Mouse (Mus musculus): ENCODE results near the gene Glod4. TPM values are rescaled to one million over a fixed set of nuclear protein-coding genes. Genes with fewer than 3 reads are reported as not detected.

Gene Glod4
- polyA plus RNA-seq, 1 experiment from 2014 or later: 92.9 TPM

DNA sequence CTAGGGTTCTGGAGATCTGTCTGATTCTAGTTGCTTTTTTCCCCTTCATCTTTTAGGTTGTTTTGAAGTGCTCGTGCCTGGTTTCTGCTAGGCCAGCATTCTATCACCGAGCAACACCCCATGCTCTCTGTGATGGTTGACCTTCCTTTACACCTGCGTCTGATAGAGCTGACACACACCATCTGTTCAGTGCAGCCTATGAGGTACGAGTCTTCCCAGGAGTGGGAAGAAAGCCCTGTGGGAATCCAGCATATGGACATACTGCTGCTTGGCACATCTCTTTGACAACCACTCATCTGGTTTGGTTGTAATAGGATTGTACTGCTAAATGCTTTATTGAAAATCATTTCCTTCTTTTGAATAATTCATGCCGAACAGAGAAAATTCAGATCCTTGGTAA is 73.3 kb downstream of the Glod4 start:
- Histone ChIP-seq H3K4me2 (replicated peaks; ENCODE audit: low read depth) (no peak overlapping the region), H3K4me1 (replicated peaks; ENCODE audit: control insufficient read depth, insufficient read depth) (no peaks in the 10 kb centered on the region), H3K36me3 (ENCODE audit: control insufficient read depth, insufficient read depth, low read length) (peaks cover 4% of the 10 kb centered on the region; the same call in 1 of the 2 replicates), H3K27ac (replicated peaks) (no peak overlapping the region), H3K4me3 (ENCODE audit: low read depth, low read length) (no peak overlapping the region), H3K9ac (ENCODE audit: low read length) (no peak overlapping the region), H3K9me3 (ENCODE audit: control insufficient read depth, low read length) (no peaks in the 10 kb centered on the region), H3K27me3 (ENCODE audit: control insufficient read depth, insufficient read depth, low read length) (no peaks in the 10 kb centered on the region)
- no peak for ATAC-seq (ENCODE audit: low FRiP score, low TSS enrichment)
- no peak for DNase-seq (ENCODE audit: low spot score)
- TF ChIP-seq EP300 (optimal IDR thresholded peaks at IDR 0.05) (no peak), CTCF (IDR thresholded peaks at IDR 0.05; ENCODE audit: low read depth) (no peak)
- 55% methylated on average over 5 of the region's 5 CpGs for WGBS

GRCm38 (mm10) chr11:76168976-76169375 is 74.5 kb downstream of the Glod4 start:
- DNase-seq (ENCODE audit: low spot score) (no peak), ATAC-seq (ENCODE audit: low FRiP score, low TSS enrichment) (no peak)
- 58% methylated on average over 3 of the region's 3 CpGs for WGBS
- Histone ChIP-seq H3K36me3 (ENCODE audit: control insufficient read depth, insufficient read depth, low read length) (peaks cover 4% of the 10 kb centered on the region; the same call in 1 of the 2 replicates), H3K4me3 (ENCODE audit: low read depth, low read length) (no peak overlapping the region), H3K9ac (ENCODE audit: low read length) (no peak overlapping the region), H3K27ac (replicated peaks) (no peak overlapping the region), H3K27me3 (ENCODE audit: control insufficient read depth, insufficient read depth, low read length) (no peaks in the 10 kb centered on the region), H3K9me3 (ENCODE audit: control insufficient read depth, low read length) (no peaks in the 10 kb centered on the region), H3K4me1 (replicated peaks; ENCODE audit: control insufficient read depth, insufficient read depth) (no peaks in the 10 kb centered on the region), H3K4me2 (replicated peaks; ENCODE audit: low read depth) (no peak overlapping the region)
- TF ChIP-seq EP300 (optimal IDR thresholded peaks at IDR 0.05): no peak
- no peak for TF ChIP-seq CTCF (IDR thresholded peaks at IDR 0.05; ENCODE audit: low read depth)

GRCm38 (mm10) chr11:76167079-76167765 is 76.3 kb downstream of the Glod4 start:
- 11% methylated on average over 5 of the region's 5 CpGs for WGBS
- TF ChIP-seq CTCF (IDR thresholded peaks at IDR 0.05; ENCODE audit: low read depth) (peak; percentile 88), EP300 (optimal IDR thresholded peaks at IDR 0.05) (no peak)
- ATAC-seq (ENCODE audit: low FRiP score, low TSS enrichment): peak; percentile 64
- peak; percentile 76 for DNase-seq (ENCODE audit: low spot score)
- Histone ChIP-seq H3K4me2 (replicated peaks; ENCODE audit: low read depth) (no peak overlapping the region), H3K4me1 (replicated peaks; ENCODE audit: control insufficient read depth, insufficient read depth) (no peaks in the 10 kb centered on the region), H3K9ac (ENCODE audit: low read length) (no peak overlapping the region), H3K36me3 (ENCODE audit: control insufficient read depth, insufficient read depth, low read length) (peaks cover 5% of the 10 kb centered on the region), H3K27ac (replicated peaks) (no peak overlapping the region), H3K4me3 (ENCODE audit: low read depth, low read length) (no peak overlapping the region), H3K27me3 (ENCODE audit: control insufficient read depth, insufficient read depth, low read length) (no peaks in the 10 kb centered on the region), H3K9me3 (ENCODE audit: control insufficient read depth, low read length) (no peaks in the 10 kb centered on the region)

GRCm38 (mm10) chr11:76166657-76167056 is 76.9 kb downstream of the Glod4 start:
- TF ChIP-seq EP300 (optimal IDR thresholded peaks at IDR 0.05): no peak
- no peak for TF ChIP-seq CTCF (IDR thresholded peaks at IDR 0.05; ENCODE audit: low read depth)
- ATAC-seq (ENCODE audit: low FRiP score, low TSS enrichment) (peak; percentile 22; the same call in 1 of the 2 replicates), DNase-seq (ENCODE audit: low spot score) (no peak)
- WGBS: 69% methylated on average over 4 of the region's 4 CpGs
- no peak overlapping the region for H3K27ac ChIP-seq (replicated peaks)
- no peak overlapping the region for H3K4me3 ChIP-seq (ENCODE audit: low read depth, low read length)
- H3K9me3 ChIP-seq (ENCODE audit: control insufficient read depth, low read length): no peaks in the 10 kb centered on the region
- H3K4me2 ChIP-seq (replicated peaks; ENCODE audit: low read depth): no peak overlapping the region
- H3K36me3 ChIP-seq (ENCODE audit: control insufficient read depth, insufficient read depth, low read length): peaks cover 5% of the 10 kb centered on the region
- no peaks in the 10 kb centered on the region for H3K4me1 ChIP-seq (replicated peaks; ENCODE audit: control insufficient read depth, insufficient read depth)
- no peak overlapping the region for H3K9ac ChIP-seq (ENCODE audit: low read length)
- H3K27me3 ChIP-seq (ENCODE audit: control insufficient read depth, insufficient read depth, low read length): no peaks in the 10 kb centered on the region

DNA sequence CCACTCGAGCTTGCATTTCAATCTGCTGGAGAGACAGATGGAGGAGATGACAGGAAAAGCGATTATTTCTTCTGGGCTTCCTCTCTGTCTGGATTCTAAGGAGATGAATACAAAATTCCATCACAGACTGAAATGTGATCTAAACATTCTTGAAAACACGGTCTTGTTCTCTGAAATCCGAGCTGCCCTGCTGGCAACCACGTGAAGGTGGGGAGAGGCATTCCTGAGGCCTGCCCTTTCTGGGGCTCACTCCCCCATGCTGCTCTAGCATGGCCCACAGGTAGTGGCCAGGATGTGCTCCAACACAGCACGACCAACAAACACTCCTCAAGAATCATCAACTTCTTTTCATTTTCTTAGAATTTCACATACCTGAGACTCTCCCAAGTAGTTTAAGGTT is 83.3 kb downstream of the Glod4 start:
- TF ChIP-seq EP300 (optimal IDR thresholded peaks at IDR 0.05) (no peak), CTCF (IDR thresholded peaks at IDR 0.05; ENCODE audit: low read depth) (no peak)
- WGBS: 37% methylated on average over 6 of the region's 6 CpGs
- Histone ChIP-seq H3K9ac (ENCODE audit: low read length) (no peak overlapping the region), H3K9me3 (ENCODE audit: control insufficient read depth, low read length) (no peaks in the 10 kb centered on the region), H3K27me3 (ENCODE audit: control insufficient read depth, insufficient read depth, low read length) (no peaks in the 10 kb centered on the region), H3K36me3 (ENCODE audit: control insufficient read depth, insufficient read depth, low read length) (peaks cover 9% of the 10 kb centered on the region), H3K4me3 (ENCODE audit: low read depth, low read length) (no peak overlapping the region), H3K4me2 (replicated peaks; ENCODE audit: low read depth) (no peak overlapping the region), H3K27ac (replicated peaks) (no peak overlapping the region), H3K4me1 (replicated peaks; ENCODE audit: control insufficient read depth, insufficient read depth) (no peaks in the 10 kb centered on the region)
- ATAC-seq (ENCODE audit: low FRiP score, low TSS enrichment) (no peak), DNase-seq (ENCODE audit: low spot score) (no peak)

GRCm38 (mm10) chr11:76158375-76158774 is 85.2 kb downstream of the Glod4 start:
- Histone ChIP-seq H3K9ac (ENCODE audit: low read length) (no peak overlapping the region), H3K9me3 (ENCODE audit: control insufficient read depth, low read length) (no peaks in the 10 kb centered on the region), H3K27me3 (ENCODE audit: control insufficient read depth, insufficient read depth, low read length) (no peaks in the 10 kb centered on the region), H3K27ac (replicated peaks) (0 out of 2 replicates have a peak overlapping the region, but pooled peaks have one; percentile 13), H3K36me3 (ENCODE audit: control insufficient read depth, insufficient read depth, low read length) (peaks cover 10% of the 10 kb centered on the region), H3K4me2 (replicated peaks; ENCODE audit: low read depth) (no peak overlapping the region), H3K4me3 (ENCODE audit: low read depth, low read length) (no peak overlapping the region), H3K4me1 (replicated peaks; ENCODE audit: control insufficient read depth, insufficient read depth) (no peaks in the 10 kb centered on the region)
- ATAC-seq (ENCODE audit: low FRiP score, low TSS enrichment) (no peak), DNase-seq (ENCODE audit: low spot score) (no peak)
- WGBS: 85% methylated on average over 2 of the region's 2 CpGs
- TF ChIP-seq CTCF (IDR thresholded peaks at IDR 0.05; ENCODE audit: low read depth): no peak
- TF ChIP-seq EP300 (optimal IDR thresholded peaks at IDR 0.05): no peak
